Mouse (Mus musculus): ENCODE results near the gene Exoc6.

GRCm38 (mm10) chr19:37579607-37580006 lies 29.4 kb downstream of the Exoc6 start:
- TF ChIP-seq EP300 (IDR thresholded peaks at IDR 0.05; ENCODE audit: low read depth), result no peak
- no peak for TF ChIP-seq CTCF (IDR thresholded peaks at IDR 0.05; ENCODE audit: low read depth)
